Mouse (Mus musculus): ENCODE measurements around the gene Tead3.
"Not testable (repeated sequence)": the region's sequence is repeated elsewhere in the genome, so short reads cannot be mapped to it uniquely, and the experiment has no call there.

Gene Tead3

DNA sequence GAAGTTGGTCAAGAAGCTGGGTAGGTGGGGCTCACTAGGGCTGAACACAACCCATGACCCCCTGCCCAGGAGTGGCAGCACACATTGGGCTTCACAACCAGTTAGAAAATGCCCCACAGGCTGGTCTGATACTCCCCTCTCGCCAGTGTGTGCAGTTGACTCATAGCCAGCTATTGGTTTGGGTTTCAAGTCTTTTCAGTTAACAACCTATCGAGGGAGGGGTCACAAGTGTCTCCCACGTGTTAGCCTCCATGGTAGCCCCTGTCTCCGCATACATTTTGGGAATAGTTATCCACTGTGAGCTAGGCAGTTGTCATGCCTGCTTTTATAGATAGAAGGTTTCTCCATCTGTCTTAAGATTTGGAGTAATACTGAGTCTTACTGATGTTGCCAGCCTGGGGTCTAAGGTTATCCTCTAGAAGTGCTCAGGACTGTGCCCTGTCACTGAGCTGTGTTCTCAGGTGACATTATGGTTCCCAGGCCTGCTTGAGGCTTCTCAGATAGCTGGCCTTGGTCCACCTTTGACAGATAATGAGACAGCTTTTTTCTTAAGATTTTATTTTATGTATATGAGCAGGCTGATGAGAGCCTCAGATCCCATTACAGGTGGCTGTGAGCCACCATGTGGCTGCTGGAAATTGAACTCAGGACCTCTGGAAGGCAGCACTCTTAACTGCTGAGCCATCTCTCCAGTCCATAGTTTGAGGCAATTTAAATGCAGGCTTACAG lies 20.9 kb downstream of the Tead3 start:
- DNase-seq = no peak

DNA sequence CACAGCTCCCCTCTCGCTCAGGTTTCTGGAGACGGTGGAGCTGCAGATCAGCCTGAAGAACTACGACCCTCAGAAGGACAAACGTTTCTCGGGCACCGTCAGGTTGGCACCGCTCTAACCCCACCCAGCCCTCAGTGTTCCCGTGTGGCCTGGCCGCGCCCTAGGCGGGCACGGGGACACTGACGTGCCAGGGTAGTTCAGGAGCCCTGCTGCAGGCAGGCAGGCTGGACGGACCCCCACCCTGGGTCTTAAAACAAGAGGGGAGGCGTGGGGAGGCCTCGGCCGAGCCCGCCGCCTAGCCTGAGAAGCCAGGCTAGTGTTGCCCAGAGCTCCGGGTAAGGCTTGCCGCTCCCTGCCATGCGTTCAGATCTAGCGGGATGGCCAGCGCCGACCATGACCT lies 21.7 kb downstream of the Tead3 start:
- no peak for DNase-seq

- peak; percentile 99 for DNase-seq
These were observed 22.2 kb downstream of the Tead3 start, which contains the start of gene Rpl10a for GRCm38 (mm10) chr17:28328366-28328928. Gene Rpl10a (plus strand): TSS chr17:28328471.

- peak; percentile 34 for DNase-seq
These were observed 22.8 kb downstream of the Tead3 start for GRCm38 (mm10) chr17:28327673-28328325.

DNA sequence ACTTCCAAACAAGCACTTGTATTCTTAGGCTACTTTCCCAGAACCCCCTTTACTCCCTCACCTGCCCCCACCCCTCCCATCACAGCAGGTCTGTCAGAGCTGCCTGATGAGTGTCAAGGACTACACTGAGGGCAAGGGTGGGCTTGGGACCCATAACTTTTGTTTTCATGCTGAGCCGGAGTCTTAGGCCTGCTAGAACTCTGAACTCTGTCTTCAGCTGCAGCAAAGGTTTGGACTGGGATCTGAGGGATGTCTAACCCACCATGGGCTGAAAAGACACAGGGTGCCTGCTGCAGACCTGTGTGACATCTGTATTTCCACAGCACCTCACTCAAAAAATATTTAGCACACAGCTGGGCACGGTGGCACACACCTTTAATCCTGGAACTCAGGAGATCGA lies 23.7 kb downstream of the Tead3 start:
- no peak for DNase-seq

GRCm38 (mm10) chr17:28325751-28326150 lies 24.9 kb downstream of the Tead3 start:
- no peak for DNase-seq

DNA sequence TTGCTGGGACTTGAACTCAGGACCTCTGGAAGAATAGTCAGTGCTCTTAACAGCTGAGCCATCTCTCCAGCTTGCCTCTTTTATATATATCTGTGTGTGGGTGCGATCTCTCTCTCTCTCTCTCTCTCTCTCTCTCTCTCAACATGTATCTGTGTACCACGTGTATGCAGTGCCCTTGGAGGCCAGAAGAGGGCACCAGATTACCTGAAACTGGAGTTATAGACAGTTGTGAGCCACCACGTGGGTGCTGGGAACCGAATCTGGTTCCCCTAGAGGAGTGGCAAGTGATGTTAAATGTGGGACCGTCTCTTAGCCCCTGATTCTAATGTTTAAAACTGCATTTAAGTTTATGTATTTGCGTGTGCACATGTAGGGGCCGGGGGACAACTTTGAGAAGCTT lies 26.2 kb downstream of the Tead3 start:
- DNase-seq = not testable (repeated sequence)

DNA sequence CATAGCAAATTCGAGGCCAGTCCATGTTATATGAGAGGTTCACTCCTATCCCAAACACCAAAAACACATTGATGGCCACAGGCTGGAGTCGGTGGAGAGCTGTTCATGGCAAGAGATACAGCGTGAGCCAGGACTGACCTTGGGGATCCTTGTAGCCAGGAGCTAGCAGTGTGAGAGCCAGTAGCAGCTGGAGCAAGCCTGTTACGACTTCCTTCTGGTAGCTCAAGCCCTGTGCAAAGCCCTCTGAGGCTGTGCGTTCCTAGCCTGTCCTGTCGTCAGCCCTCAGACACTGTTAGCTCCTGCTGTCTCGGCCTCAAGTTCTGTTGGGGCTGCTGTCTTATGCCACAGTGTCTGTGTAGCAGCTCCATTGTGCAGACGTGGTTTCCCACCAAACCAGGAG lies 26.8 kb downstream of the Tead3 start:
- DNase-seq = no peak

GRCm38 (mm10) chr17:28321700-28322099 lies 28.9 kb downstream of the Tead3 start:
- no peak for DNase-seq

DNA sequence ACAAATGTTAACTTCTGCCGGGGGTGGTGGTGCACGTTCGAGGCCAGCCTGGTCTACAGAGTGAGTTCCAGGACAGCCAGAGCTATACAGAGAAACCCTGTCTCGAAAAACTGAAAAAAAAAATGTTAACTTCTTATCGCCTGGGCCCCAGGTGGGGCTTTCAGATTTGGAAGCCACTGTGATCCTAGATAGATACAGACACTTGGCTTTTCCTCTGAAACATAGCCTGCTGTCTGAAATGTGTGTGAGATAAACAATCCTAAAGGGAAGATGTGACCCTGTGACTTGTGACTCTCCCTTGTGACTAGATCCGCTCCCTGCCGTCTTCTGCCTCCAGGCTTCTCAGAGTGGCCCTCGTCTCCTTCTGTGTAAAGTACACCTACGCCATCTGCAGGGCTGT lies 32.9 kb downstream of the Tead3 start:
- no peak for DNase-seq

- no peak for DNase-seq
These were observed 33.5 kb downstream of the Tead3 start for GRCm38 (mm10) chr17:28317091-28317490.

GRCm38 (mm10) chr17:28316476-28316875 lies 34.1 kb downstream of the Tead3 start:
- DNase-seq = no peak

DNA sequence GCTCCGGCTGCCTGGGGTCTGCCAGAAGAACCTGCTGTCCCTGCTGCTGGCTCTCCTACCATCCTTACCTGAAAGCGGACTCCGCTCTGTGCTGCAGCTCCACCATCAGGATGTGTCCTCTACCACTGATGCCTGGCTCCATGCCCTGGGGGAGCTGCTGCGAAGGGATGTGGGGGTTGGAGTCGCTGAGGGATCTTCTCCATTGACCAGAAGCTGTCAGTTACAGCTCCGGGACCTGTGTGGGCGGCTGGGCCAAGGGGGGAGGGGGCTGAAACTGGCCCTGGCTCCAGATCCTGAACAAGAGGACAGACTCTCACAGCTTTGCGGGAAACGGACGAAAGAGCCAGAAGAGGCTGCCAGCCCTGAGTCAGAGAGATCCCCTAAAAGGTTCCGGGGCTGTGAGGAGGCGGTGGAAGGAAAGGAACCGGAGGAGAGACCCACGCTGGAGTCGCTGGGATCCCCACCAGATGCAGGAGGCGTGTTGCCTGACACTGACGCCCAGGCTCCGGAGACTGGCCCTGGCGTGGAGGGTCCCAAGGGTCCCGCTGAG lies 34.9 kb downstream of the Tead3 start:
- no peak for DNase-seq

- no peak for DNase-seq
These were observed 36.8 kb downstream of the Tead3 start for GRCm38 (mm10) chr17:28313880-28314225.

- DNase-seq = peak; percentile 99
These were observed 37.3 kb downstream of the Tead3 start, which contains the start of gene Fance for GRCm38 (mm10) chr17:28313212-28313879. Gene Fance (plus strand): TSS chr17:28313519.

DNA sequence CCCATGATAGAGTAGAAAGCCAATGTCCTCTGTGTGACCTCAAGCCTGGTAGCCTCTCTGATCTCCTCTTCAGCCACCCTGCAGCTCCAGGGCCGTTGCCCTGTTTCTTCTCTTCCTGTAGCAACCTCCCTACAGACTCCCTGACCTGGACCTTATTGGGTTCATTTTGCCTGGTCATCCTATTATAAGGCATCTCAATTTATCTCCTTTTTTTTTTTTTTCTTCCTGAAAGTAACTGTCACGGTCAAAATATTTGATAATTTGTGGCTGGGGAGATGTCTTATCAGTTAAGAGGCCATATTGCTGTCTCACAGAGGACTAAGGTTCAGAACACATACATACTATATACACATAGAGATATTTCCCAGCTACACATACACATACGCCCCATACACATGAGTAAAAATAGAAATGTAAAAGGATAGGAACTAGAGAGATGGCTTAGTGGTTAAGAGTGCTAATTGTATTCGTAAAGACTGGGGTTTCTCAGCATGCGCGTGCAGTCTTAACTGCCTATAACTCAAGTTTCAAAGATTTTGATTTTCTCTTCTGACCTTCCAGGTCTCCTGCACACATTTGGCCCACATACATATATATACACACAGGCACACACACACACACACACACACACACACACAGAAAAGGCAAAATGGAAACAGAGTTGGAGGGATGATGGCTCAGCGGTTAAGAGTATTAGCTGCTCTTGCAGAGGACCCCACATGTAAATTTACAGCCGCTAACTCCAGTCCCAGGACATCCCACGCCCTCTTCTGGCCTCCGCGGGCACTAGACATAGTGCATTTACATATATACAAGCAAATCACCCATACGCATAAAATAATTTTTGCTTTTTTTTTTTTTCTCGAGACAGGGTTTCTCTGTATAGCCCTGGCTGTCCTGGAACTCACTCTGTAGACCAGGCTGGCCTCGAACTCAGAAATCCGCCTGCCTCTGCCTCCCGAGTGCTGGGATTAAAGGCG lies 38.1 kb downstream of the Tead3 start:
- peak; percentile 42 for DNase-seq

DNA sequence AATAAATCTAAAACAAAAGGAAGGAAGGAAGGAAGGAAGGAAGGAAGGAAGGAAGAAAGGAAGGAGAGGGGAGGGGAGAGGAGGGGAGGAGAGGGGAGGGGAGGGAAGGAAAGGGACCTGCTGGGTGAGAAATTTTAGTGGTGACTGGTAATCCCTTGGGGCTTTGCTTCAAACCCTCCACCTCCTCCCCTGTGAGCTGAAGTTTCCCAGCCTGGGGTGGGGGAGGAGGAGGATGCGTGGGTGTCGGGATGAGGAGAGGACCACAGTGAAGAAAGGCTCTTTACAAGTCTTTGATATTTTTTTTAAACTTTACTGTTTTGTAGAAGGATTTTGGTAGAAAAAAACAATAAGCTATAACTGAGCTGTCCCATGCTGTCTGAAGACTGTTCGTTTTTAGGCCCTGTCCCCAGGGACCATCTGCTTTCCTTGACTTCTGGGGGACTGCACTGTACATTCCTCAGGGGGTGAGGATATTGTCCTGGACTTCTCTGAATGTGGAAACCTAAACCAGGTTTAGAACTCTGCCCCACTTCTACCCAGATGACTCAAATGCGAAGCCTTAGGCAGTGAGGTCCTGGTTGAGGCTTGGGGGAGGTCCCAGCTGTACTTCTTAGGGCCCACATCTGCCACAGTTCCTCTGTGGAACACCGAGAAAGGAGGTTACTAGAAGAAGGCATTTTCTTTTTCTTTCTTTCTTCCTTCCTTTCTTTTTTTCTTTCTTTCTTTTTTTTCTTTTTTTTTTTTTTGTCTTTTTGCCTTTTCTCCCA lies 39.1 kb downstream of the Tead3 start:
- DNase-seq = no peak

DNA sequence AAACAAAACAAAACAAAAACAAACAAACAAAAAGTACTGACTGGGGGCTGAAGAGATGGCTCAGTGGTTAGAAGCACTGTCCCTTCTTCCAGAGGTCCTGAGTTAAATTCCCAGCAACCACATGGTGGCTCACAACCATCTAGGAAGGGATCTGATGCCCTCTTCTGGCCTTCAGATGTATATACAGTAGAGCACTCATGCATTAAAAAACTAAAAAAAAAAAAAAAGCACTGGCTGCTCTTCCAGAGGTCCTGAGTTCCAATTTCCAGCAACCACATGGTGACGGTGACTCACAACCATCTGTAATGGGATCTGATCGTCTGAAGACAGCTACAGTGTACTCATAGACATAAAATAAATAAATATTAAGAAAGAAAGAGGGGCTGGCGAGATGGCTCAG lies 39.8 kb downstream of the Tead3 start:
- no peak for DNase-seq

GRCm38 (mm10) chr17:28308297-28309195 lies 42.1 kb downstream of the Tead3 start:
- DNase-seq = peak; percentile 92

DNA sequence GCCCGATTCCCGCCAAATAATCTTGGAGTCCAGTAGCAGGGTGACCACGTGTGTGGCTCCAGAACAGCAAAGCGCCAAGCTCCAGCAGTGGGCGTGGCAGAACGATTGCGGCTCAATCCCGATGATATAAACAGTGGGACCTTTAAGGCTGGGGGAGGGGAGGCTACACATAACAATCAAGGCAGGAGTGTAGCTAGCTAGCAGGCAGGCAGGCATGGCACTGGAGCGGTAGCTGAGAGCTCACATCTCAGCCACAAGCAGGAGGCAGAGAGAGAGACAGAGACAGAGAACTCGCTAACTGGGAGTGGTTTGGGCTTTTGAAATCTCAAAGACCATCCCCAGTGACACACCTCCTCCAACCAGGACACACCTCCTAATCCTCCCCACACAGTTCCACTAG lies 45.4 kb downstream of the Tead3 start:
- no peak for DNase-seq

Data from embryo, embryonic 11 days (tissue).